Mouse (Mus musculus): ENCODE data around the gene Mlc1. TPM values are rescaled to one million over a fixed set of nuclear protein-coding genes. Genes with fewer than 3 reads are reported as not detected.

Mlc1 gene
- polyA plus RNA-seq, 1 experiment from 2014 or later = not detected

DNA sequence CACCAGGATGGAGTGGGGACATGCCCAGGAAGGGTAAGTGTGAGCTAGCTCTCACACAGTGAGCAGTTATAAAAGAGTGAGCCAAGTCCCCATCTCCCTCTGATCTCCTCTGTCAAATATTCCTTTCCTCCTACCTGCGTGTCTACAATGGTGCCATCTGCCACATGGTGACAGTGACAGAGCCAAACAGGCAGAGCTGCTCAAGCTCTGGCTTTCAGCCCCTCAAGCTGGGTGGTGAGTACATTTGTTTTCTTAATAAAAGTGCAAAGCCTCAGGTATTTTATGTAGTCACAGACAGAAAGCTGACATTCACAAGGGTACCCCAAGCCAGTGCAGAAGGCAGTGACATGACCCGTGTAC lies 41.5 kb downstream of the Mlc1 start:
- no peaks in the 10 kb centered on the region for H3K4me1 ChIP-seq (replicated peaks)
- no peak overlapping the region for H3K9ac ChIP-seq (replicated peaks)
- H3K9me3 ChIP-seq = no peaks in the 10 kb centered on the region
- no peak overlapping the region for H3K4me3 ChIP-seq (replicated peaks)
- no peaks in the 10 kb centered on the region for H3K27me3 ChIP-seq
- WGBS = 72% methylated on average over 2 of the region's 2 CpGs
- ATAC-seq (ENCODE audit: insufficient number of reproducible peaks, insufficient read depth, low FRiP score, low TSS enrichment, low read depth) = no peak
- no peak overlapping the region for H3K27ac ChIP-seq
- no peak overlapping the region for H3K4me2 ChIP-seq
- no peaks in the 10 kb centered on the region for H3K36me3 ChIP-seq

DNA sequence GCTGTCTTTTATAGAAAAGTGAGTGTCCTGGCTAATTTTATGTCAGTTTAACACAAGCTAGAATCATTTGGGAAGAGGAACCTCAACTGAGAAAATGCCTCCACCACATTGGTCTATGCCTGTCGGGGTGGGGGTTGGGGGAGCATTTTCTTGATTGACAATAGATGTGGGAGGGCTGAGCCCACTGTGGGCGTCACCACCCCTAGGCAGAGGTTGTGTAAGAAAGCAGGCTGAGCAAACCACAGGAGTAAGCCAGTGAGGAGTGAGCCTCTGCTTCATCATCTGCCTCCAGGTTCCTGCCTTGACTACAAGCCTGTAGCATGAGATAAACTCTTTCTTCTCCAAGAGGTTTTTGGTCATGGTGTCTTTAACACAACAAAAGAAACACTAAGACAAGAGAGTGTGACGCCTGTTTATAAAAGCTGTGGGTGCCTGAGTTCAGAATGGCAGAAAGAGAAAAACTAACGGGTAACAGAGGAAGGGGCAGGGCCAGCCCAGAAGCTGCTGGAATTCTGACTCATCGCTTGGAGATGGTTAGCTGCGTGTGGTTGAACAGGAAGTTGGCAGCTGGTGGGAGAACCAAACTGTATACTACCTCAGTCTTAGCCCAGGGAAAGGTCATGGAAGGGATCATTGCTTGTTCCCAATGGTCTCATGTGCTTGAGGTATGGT lies 42.1 kb downstream of the Mlc1 start:
- Histone ChIP-seq H3K36me3 (no peaks in the 10 kb centered on the region), H3K4me1 (replicated peaks) (no peaks in the 10 kb centered on the region), H3K27me3 (no peaks in the 10 kb centered on the region), H3K9me3 (no peaks in the 10 kb centered on the region), H3K4me2 (no peak overlapping the region), H3K4me3 (replicated peaks) (no peak overlapping the region), H3K27ac (no peak overlapping the region), H3K9ac (replicated peaks) (no peak overlapping the region)
- 75% methylated on average over 6 of the region's 6 CpGs for WGBS
- no peak for ATAC-seq (ENCODE audit: insufficient number of reproducible peaks, insufficient read depth, low FRiP score, low TSS enrichment, low read depth)

DNA sequence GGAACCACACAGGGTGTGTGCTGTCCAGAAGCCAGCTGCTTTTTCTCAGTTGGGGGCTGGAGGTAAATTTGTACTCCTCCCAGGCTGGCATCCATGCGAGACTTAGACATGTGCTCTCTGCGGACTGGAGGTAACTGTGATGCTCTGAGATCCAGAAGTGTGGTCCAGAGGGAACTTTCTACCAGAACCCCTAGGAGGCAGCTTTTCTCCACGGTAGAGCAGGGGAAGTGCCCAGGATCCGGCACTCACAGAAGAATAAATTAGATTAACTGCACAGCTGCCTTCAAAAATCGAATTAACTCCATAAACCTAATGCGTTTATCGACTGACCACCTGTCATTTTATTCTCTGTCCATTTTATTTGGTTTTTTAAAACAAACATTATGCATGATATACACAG lies 44.7 kb downstream of the Mlc1 start:
- H3K9ac ChIP-seq (replicated peaks) = no peak overlapping the region
- H3K4me2 ChIP-seq = no peak overlapping the region
- H3K4me3 ChIP-seq (replicated peaks) = no peak overlapping the region
- no peaks in the 10 kb centered on the region for H3K4me1 ChIP-seq (replicated peaks)
- 59% methylated on average over 7 of the region's 7 CpGs for WGBS
- no peaks in the 10 kb centered on the region for H3K9me3 ChIP-seq
- H3K27me3 ChIP-seq = no peaks in the 10 kb centered on the region
- no peak overlapping the region for H3K27ac ChIP-seq
- H3K36me3 ChIP-seq = no peaks in the 10 kb centered on the region
- ATAC-seq (ENCODE audit: insufficient number of reproducible peaks, insufficient read depth, low FRiP score, low TSS enrichment, low read depth) = no peak

DNA sequence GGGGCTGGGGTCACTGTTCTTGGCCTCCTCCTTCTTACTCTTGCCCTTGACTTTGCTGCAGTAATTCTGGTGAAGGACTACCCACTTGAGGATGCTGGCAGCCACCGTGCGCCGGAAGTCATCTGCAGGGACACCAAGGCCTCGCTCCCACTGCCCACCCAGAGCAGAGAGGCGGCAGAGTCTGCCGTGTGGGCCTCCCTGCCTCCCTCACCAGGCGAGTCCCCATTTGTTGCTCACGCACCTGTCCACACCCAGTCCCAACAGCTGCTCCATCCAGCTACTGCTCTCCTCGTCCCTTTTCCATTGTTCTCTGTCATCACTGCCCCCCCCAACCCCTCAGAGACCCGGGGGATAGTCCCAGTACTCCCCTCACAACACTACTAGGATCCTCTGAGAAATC lies 46.1 kb downstream of the Mlc1 start:
- H3K4me2 ChIP-seq = no peak overlapping the region
- H3K9me3 ChIP-seq = no peaks in the 10 kb centered on the region
- ATAC-seq (ENCODE audit: insufficient number of reproducible peaks, insufficient read depth, low FRiP score, low TSS enrichment, low read depth) = no peak
- no peak overlapping the region for H3K4me3 ChIP-seq (replicated peaks)
- H3K36me3 ChIP-seq = no peaks in the 10 kb centered on the region
- no peaks in the 10 kb centered on the region for H3K4me1 ChIP-seq (replicated peaks)
- H3K27ac ChIP-seq = no peak overlapping the region
- 89% methylated on average over 10 of the region's 10 CpGs for WGBS
- no peak overlapping the region for H3K9ac ChIP-seq (replicated peaks)
- H3K27me3 ChIP-seq = no peaks in the 10 kb centered on the region

DNA sequence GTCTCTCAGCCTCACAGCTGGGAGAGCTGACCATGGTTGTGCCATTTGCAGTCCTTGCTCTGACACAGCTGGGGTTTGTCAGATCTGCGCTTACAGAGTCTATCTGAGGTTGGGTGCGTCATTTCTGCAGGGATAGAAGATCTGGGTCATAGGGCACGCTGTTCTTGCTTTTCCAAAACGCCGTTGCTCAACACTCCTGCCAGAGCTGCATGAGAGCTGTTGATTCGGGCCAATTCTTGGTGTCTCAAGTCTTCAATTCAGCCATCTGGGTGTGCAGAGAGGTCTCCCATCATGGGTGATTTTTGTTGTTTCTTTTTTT lies 56.9 kb downstream of the Mlc1 start:
- no peak overlapping the region for H3K27ac ChIP-seq
- no peak for ATAC-seq (ENCODE audit: insufficient number of reproducible peaks, insufficient read depth, low FRiP score, low TSS enrichment, low read depth)
- no peaks in the 10 kb centered on the region for H3K36me3 ChIP-seq
- no peaks in the 10 kb centered on the region for H3K9me3 ChIP-seq
- no peak overlapping the region for H3K9ac ChIP-seq (replicated peaks)
- no peak overlapping the region for H3K4me2 ChIP-seq
- H3K4me1 ChIP-seq (replicated peaks) = no peaks in the 10 kb centered on the region
- no peaks in the 10 kb centered on the region for H3K27me3 ChIP-seq
- WGBS = 83% methylated on average over 6 of the region's 6 CpGs
- H3K4me3 ChIP-seq (replicated peaks) = no peak overlapping the region

DNA sequence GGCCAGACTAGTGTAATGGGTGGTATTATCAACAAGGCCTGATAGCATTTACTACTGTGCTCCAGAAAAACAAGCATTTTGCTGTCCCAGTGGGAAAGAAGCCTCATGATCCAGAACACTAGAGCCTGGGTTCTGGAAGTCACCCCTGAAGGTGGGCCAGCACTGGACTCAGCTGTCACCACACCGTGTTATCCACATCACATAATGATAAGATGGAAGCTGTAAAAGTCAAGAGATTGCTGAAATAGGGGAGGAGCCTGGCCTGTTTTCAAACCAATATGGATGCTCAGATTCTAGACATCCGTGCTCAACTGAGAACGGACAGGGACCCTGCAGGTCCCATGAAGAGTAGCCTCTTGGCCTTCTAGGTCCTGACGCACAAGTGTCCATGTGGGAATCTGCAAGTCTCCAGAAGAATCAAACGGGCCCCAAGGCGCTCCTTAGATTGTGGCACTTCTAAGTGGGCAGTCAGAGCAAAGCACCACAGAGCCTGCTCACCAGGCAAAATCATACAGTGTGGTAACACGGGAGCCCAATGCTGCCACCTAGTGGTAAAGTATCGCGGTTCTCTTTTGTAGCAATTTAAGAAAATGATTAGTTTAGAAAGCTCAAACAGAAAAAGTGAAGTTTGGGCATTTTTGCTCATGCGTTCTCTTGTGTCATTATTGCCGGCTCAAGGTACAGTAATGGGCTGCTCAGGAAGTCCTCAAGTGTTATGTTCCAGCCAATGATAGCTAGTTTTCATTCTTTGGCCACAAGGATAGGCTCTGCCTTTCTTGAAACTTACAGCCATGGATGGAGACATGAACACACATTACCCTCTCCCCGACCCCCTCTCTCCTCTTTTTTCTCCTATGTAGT lies 57.4 kb downstream of the Mlc1 start:
- ATAC-seq (ENCODE audit: insufficient number of reproducible peaks, insufficient read depth, low FRiP score, low TSS enrichment, low read depth) = no peak; the same call in 1 of the 2 replicates
- Histone ChIP-seq H3K4me2 (no peak overlapping the region), H3K36me3 (no peaks in the 10 kb centered on the region), H3K27me3 (no peaks in the 10 kb centered on the region), H3K9ac (replicated peaks) (no peak overlapping the region), H3K4me1 (replicated peaks) (no peaks in the 10 kb centered on the region), H3K9me3 (no peaks in the 10 kb centered on the region), H3K27ac (no peak overlapping the region), H3K4me3 (replicated peaks) (no peak overlapping the region)
- WGBS = 33% methylated on average over 12 of the region's 12 CpGs

DNA sequence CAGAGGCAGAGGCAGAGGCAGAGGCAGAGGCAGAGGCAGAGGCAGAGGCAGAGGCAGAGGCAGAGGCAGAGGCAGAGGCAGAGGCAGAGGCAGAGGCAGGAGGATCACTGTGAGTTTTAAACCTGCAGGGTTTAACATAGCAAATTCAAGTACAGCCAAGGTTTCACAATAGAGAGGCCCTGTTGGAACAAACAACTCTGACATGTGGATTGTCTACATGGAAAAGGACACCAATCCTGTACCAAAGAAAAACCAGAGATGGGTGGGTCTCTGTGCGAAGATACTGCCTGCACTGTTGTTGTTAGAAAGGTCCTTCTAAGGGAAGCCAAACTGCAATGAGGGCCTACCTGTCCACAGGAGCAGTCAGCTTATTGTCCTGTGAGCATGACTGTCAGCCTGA lies 58.7 kb downstream of the Mlc1 start:
- Histone ChIP-seq H3K9me3 (no peaks in the 10 kb centered on the region), H3K27me3 (no peaks in the 10 kb centered on the region), H3K36me3 (no peaks in the 10 kb centered on the region), H3K4me3 (replicated peaks) (no peak overlapping the region), H3K4me1 (replicated peaks) (no peaks in the 10 kb centered on the region; the same call in 1 of the 2 replicates), H3K9ac (replicated peaks) (no peak overlapping the region), H3K27ac (no peak overlapping the region), H3K4me2 (no peak overlapping the region)
- 88% methylated on average over 1 of the region's 1 CpGs for WGBS
- no peak for ATAC-seq (ENCODE audit: insufficient number of reproducible peaks, insufficient read depth, low FRiP score, low TSS enrichment, low read depth)

DNA sequence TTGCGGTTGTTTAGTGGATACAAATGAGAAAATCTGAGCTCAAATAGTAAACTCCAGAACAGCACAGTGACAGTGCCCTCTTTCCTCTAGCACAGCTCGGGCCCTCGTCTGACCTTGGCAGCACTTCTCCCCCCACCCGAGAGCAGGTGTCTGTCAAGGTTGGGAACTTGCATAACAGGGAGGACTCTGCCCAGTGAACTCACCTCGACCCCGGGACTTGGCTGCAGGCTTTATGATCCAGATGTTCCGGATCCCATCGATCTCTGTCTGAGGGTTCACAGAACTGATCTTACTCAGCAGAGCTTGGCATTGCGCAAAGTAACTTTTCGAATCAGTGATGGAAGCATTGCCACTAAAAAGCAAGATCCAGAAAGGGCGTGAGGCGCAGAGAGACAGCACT lies 59.5 kb downstream of the Mlc1 start:
- ATAC-seq (ENCODE audit: insufficient number of reproducible peaks, insufficient read depth, low FRiP score, low TSS enrichment, low read depth) = no peak
- H3K9ac ChIP-seq (replicated peaks) = no peak overlapping the region
- H3K9me3 ChIP-seq = no peaks in the 10 kb centered on the region
- no peak overlapping the region for H3K27ac ChIP-seq
- H3K36me3 ChIP-seq = no peaks in the 10 kb centered on the region
- no peaks in the 10 kb centered on the region; the same call in 1 of the 2 replicates for H3K4me1 ChIP-seq (replicated peaks)
- no peak overlapping the region for H3K4me2 ChIP-seq
- WGBS = 74% methylated on average over 12 of the region's 12 CpGs
- no peak overlapping the region for H3K4me3 ChIP-seq (replicated peaks)
- H3K27me3 ChIP-seq = no peaks in the 10 kb centered on the region

DNA sequence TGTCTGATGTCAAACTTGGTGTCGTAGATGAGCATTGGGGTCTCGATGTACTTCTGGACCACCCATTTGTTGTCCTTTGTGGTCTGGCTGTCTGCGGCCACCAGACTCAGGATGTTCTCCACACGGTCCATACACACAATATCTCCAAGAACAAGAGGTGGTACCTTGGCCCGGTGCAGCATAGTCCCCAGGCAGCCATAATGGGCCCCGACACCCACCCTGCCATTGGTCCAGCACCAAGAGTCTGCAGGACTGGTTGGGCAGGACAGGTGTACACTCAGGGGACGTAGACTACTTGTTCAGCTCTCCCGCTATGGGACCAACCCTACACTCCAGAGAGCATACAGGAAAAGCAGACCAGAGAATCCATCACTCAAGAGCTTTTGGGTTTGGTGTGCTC lies 61.7 kb downstream of the Mlc1 start:
- no peak overlapping the region for H3K27ac ChIP-seq
- no peak overlapping the region for H3K9ac ChIP-seq (replicated peaks)
- no peak overlapping the region for H3K4me3 ChIP-seq (replicated peaks)
- no peaks in the 10 kb centered on the region for H3K27me3 ChIP-seq
- H3K4me2 ChIP-seq = no peak overlapping the region
- no peaks in the 10 kb centered on the region for H3K36me3 ChIP-seq
- no peaks in the 10 kb centered on the region for H3K9me3 ChIP-seq
- WGBS = 98% methylated on average over 8 of the region's 8 CpGs
- H3K4me1 ChIP-seq (replicated peaks) = no peaks in the 10 kb centered on the region; the same call in 1 of the 2 replicates
- no peak for ATAC-seq (ENCODE audit: insufficient number of reproducible peaks, insufficient read depth, low FRiP score, low TSS enrichment, low read depth)

DNA sequence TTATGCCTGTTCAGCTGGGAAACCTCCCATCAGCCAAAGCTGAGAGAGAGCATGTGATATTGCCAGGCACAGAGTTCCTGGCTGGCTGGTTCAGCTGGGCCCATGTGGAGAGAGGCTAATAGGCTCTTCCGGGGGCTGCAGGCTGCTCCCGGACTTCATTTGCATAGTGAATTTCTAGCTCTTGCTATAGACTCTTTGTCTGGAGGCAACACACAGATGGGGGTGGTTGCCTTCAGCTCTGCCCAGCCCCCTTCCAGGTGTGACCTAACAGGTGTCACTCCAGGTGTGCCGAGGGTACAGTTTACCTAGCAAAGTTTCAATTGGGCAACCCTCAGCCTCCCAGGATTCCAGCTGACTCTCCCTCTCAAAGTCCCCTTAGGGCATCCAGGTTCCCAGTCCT lies 62.4 kb downstream of the Mlc1 start:
- no peak for ATAC-seq (ENCODE audit: insufficient number of reproducible peaks, insufficient read depth, low FRiP score, low TSS enrichment, low read depth)
- H3K4me2 ChIP-seq = no peak overlapping the region
- WGBS = 43% methylated on average over 3 of the region's 3 CpGs

DNA sequence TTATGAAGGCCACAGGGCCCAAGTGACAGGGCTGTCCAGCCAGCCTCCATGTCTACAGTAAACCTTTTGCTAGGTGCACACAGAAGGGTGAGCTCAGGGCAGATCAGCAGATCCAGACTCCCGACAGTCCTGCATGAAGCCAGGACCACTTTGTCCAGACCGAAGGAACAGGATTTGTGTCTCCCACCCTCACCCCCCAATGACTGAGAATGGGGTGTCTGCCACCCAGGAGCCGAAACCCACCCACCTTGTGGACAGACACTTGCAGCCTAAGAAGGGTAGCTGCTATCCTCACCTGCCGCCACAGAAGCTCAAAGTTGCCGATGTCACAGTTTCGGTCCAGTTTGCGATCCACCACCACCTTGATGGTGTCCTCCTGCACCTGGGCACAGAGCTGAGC lies 63.8 kb downstream of the Mlc1 start:
- Histone ChIP-seq H3K27me3 (no peaks in the 10 kb centered on the region), H3K4me2 (no peak overlapping the region), H3K4me3 (replicated peaks) (no peak overlapping the region), H3K9ac (replicated peaks) (no peak overlapping the region), H3K27ac (no peak overlapping the region), H3K9me3 (no peaks in the 10 kb centered on the region), H3K36me3 (no peaks in the 10 kb centered on the region), H3K4me1 (replicated peaks) (no peaks in the 10 kb centered on the region; the same call in 1 of the 2 replicates)
- ATAC-seq (ENCODE audit: insufficient number of reproducible peaks, insufficient read depth, low FRiP score, low TSS enrichment, low read depth) = no peak
- WGBS = 96% methylated on average over 7 of the region's 7 CpGs

More for the DNA sequence above, 62.4 kb downstream of the Mlc1 start:
- H3K27me3 ChIP-seq = no peaks in the 10 kb centered on the region
- H3K9ac ChIP-seq (replicated peaks) = no peak overlapping the region
- no peaks in the 10 kb centered on the region for H3K9me3 ChIP-seq
- no peak overlapping the region for H3K27ac ChIP-seq
- H3K36me3 ChIP-seq = no peaks in the 10 kb centered on the region
- H3K4me1 ChIP-seq (replicated peaks) = no peaks in the 10 kb centered on the region; the same call in 1 of the 2 replicates
- no peak overlapping the region for H3K4me3 ChIP-seq (replicated peaks)

DNA sequence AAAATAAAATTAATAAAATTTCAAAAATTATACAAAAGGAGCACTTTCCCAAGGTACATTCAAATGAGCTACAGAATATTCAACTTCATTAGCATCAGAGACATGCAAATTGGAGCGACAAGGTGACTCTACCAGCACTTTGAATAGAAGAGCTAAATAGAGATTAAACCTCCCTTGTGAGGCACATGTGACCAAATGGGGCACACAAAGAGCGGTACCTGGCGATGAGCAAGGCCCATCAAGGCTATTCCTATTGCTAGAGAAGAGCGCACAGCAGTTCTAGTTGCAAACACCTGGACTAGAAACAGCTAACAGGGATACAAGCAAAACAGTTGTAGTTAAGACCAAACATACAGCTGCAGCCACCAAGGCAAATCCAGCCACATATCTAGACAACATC lies 72.5 kb downstream of the Mlc1 start:
- Histone ChIP-seq H3K4me3 (replicated peaks) (no peak overlapping the region), H3K9ac (replicated peaks) (no peak overlapping the region), H3K27me3 (no peaks in the 10 kb centered on the region), H3K36me3 (no peaks in the 10 kb centered on the region), H3K27ac (no peak overlapping the region), H3K9me3 (no peaks in the 10 kb centered on the region), H3K4me1 (replicated peaks) (no peaks in the 10 kb centered on the region), H3K4me2 (no peak overlapping the region)
- 63% methylated on average over 4 of the region's 4 CpGs for WGBS
- ATAC-seq (ENCODE audit: insufficient number of reproducible peaks, insufficient read depth, low FRiP score, low TSS enrichment, low read depth) = no peak

Data from limb, embryonic 12.5 days (tissue).